Mouse (Mus musculus) stomach, embryonic 14.5 days (tissue): Measurements from ENCODE around the gene Ttll11. TPM values are rescaled to one million over a fixed set of nuclear protein-coding genes. Genes with fewer than 3 reads are reported as not detected.

Experiments used
- ATAC-seq: fragments of 200-750 bp; cut with Nextera tagmentation; 2 replicates; pipeline ENCODE4 v1.8.0; 2017; ENCODE audit warnings: low read depth, moderate TSS enrichment; ENCODE audit not compliant: insufficient number of reproducible peaks, insufficient read depth, low FRiP score
- H3K27ac ChIP-seq: fragments of 300-500 bp; sonication (generic); 2 replicates; pipeline ENCODE4 v1.5.1; 2014; ENCODE audit warnings: mild to moderate bottlenecking, low read length, moderate library complexity, mixed read lengths
- H3K27me3 ChIP-seq: fragments of 300-500 bp; sonication (generic); 2 replicates; pipeline ENCODE4 v1.6.1; 2014; ENCODE audit warnings: low read length, control low read depth, mixed read lengths; ENCODE audit not compliant: control insufficient read depth, insufficient read depth
- H3K36me3 ChIP-seq: fragments of 300-500 bp; sonication (generic); 2 replicates; pipeline ENCODE4 v1.6.1; 2014; ENCODE audit warnings: mild to moderate bottlenecking, control low read depth, low read length, moderate library complexity, mixed read lengths; ENCODE audit not compliant: control insufficient read depth, insufficient read depth
- H3K4me1 ChIP-seq: fragments of 300-500 bp; sonication (generic); 2 replicates; pipeline ENCODE4 v1.6.1; 2014; ENCODE audit warnings: low read length, control low read depth, mixed read lengths; ENCODE audit not compliant: control insufficient read depth, insufficient read depth
- H3K4me2 ChIP-seq: fragments of 300-500 bp; sonication (generic); replicated peaks from 2 replicates; pipeline ENCODE4 v1.6.1; 2014; ENCODE audit warnings: low read depth, low read length, control low read depth
- H3K4me3 ChIP-seq: fragments of 300-500 bp; sonication (generic); 2 replicates; pipeline ENCODE4 v1.5.1; 2014; ENCODE audit warnings: low read depth, low read length, control low read depth
- H3K9ac ChIP-seq: fragments of 300-500 bp; sonication (generic); replicated peaks from 2 replicates; pipeline ENCODE4 v1.6.1; 2014; ENCODE audit warnings: low read depth, mild to moderate bottlenecking, control low read depth, low read length, moderate library complexity, mixed read lengths
- H3K9me3 ChIP-seq: fragments of 300-500 bp; sonication (generic); 2 replicates; pipeline ENCODE4 v1.6.1; 2016; ENCODE audit warnings: low read depth, low read length, control low read depth; ENCODE audit not compliant: control insufficient read depth
- WGBS: fragments of 180-500 bp; shearing (Covaris S2); extraction: QIAGEN DNeasy Blood & Tissue Kit; methylation state at CpG from one replicate; pipeline ENCODE4 v1.1.7; 2014; 5-methylcytosine and 5-hydroxymethylcytosine counted together
- polyA plus RNA-seq: library from polyadenylated mRNA; unstranded; fragments of >200 nt; fragmentation: Nextera tagmentation; extraction: Ambion mirVana; gene quantifications from 2 replicates; pipeline ENCODE4 v1.2.1, GENCODE M21; 2014

Ttll11 gene
- polyA plus RNA-seq, 1 experiment from 2014 or later: 0.41 TPM

- H3K9me3 ChIP-seq: no peaks in the 10 kb centered on the region
- no peak overlapping the region for H3K9ac ChIP-seq
- no peak overlapping the region for H3K4me3 ChIP-seq
- no peak overlapping the region for H3K27ac ChIP-seq
- ATAC-seq: no peak
- H3K4me1 ChIP-seq: no peaks in the 10 kb centered on the region
- no peak overlapping the region for H3K4me2 ChIP-seq
- 42% methylated on average over 8 of the region's 8 CpGs for WGBS
- H3K36me3 ChIP-seq: no peaks in the 10 kb centered on the region
- H3K27me3 ChIP-seq: no peaks in the 10 kb centered on the region
Observed at GRCm38 (mm10) chr2:35764328-35764727, 215.4 kb downstream of the Ttll11 start.

GRCm38 (mm10) chr2:35763818-35764217, 215.9 kb downstream of the Ttll11 start:
- no peak overlapping the region for H3K4me2 ChIP-seq
- 90% methylated on average over 7 of the region's 7 CpGs for WGBS
- H3K9me3 ChIP-seq: no peaks in the 10 kb centered on the region
- no peak overlapping the region for H3K27ac ChIP-seq
- H3K4me1 ChIP-seq: no peaks in the 10 kb centered on the region
- no peak overlapping the region for H3K9ac ChIP-seq
- H3K27me3 ChIP-seq: no peaks in the 10 kb centered on the region
- no peak for ATAC-seq
- no peak overlapping the region for H3K4me3 ChIP-seq
- no peaks in the 10 kb centered on the region for H3K36me3 ChIP-seq

- Histone ChIP-seq H3K27me3 (no peaks in the 10 kb centered on the region), H3K4me3 (no peak overlapping the region), H3K4me1 (no peaks in the 10 kb centered on the region), H3K4me2 (no peak overlapping the region), H3K27ac (no peak overlapping the region), H3K9ac (no peak overlapping the region), H3K9me3 (no peaks in the 10 kb centered on the region), H3K36me3 (no peaks in the 10 kb centered on the region)
- no peak for ATAC-seq
- WGBS: 85% methylated on average over 5 of the region's 5 CpGs
Observed at GRCm38 (mm10) chr2:35761458-35761857, 218.3 kb downstream of the Ttll11 start.

GRCm38 (mm10) chr2:35760867-35761266, 218.8 kb downstream of the Ttll11 start:
- Histone ChIP-seq H3K27ac (no peak overlapping the region), H3K9ac (no peak overlapping the region), H3K4me1 (no peaks in the 10 kb centered on the region), H3K4me2 (no peak overlapping the region), H3K27me3 (no peaks in the 10 kb centered on the region), H3K9me3 (no peaks in the 10 kb centered on the region), H3K36me3 (no peaks in the 10 kb centered on the region), H3K4me3 (no peak overlapping the region)
- no peak for ATAC-seq

GRCm38 (mm10) chr2:35760352-35760751, 219.4 kb downstream of the Ttll11 start:
- H3K27ac ChIP-seq: no peak overlapping the region
- no peak for ATAC-seq
- no peak overlapping the region for H3K9ac ChIP-seq

GRCm38 (mm10) chr2:35756467-35756866, 223.2 kb downstream of the Ttll11 start:
- no peaks in the 10 kb centered on the region for H3K4me1 ChIP-seq
- no peaks in the 10 kb centered on the region for H3K36me3 ChIP-seq
- H3K9me3 ChIP-seq: no peaks in the 10 kb centered on the region
- H3K27me3 ChIP-seq: no peaks in the 10 kb centered on the region
- ATAC-seq: no peak
- H3K4me3 ChIP-seq: no peak overlapping the region
- no peak overlapping the region for H3K27ac ChIP-seq
- WGBS: 63% methylated on average over 7 of the region's 7 CpGs
- H3K4me2 ChIP-seq: no peak overlapping the region
- H3K9ac ChIP-seq: no peak overlapping the region

More at GRCm38 (mm10) chr2:35760352-35760751, 219.4 kb downstream of the Ttll11 start:
- Histone ChIP-seq H3K27me3 (no peaks in the 10 kb centered on the region), H3K36me3 (no peaks in the 10 kb centered on the region), H3K9me3 (no peaks in the 10 kb centered on the region), H3K4me3 (no peak overlapping the region), H3K4me2 (no peak overlapping the region), H3K4me1 (no peaks in the 10 kb centered on the region)
- 42% methylated on average over 8 of the region's 8 CpGs for WGBS

- 70% methylated on average over 18 of the region's 18 CpGs for WGBS
- no peak overlapping the region for H3K4me2 ChIP-seq
- ATAC-seq: no peak
- H3K27me3 ChIP-seq: no peaks in the 10 kb centered on the region
- H3K9me3 ChIP-seq: no peaks in the 10 kb centered on the region
- no peak overlapping the region for H3K4me3 ChIP-seq
- H3K4me1 ChIP-seq: 0 out of 2 replicates have a peak, but pooled peaks cover 4% of the 10 kb centered on the region
- H3K9ac ChIP-seq: no peak overlapping the region
- H3K36me3 ChIP-seq: no peaks in the 10 kb centered on the region
- no peak overlapping the region for H3K27ac ChIP-seq
Observed at GRCm38 (mm10) chr2:35751781-35752505, 227.8 kb downstream of the Ttll11 start.

GRCm38 (mm10) chr2:35750533-35751141, 229.1 kb downstream of the Ttll11 start:
- Histone ChIP-seq H3K27ac (no peak overlapping the region), H3K9ac (no peak overlapping the region), H3K9me3 (no peaks in the 10 kb centered on the region), H3K4me3 (no peak overlapping the region), H3K4me2 (no peak overlapping the region), H3K4me1 (0 out of 2 replicates have a peak, but pooled peaks cover 7% of the 10 kb centered on the region), H3K36me3 (no peaks in the 10 kb centered on the region), H3K27me3 (no peaks in the 10 kb centered on the region)
- 64% methylated on average over 7 of the region's 7 CpGs for WGBS
- no peak for ATAC-seq
